Mouse (Mus musculus) heart, postnatal 0 days (tissue): ENCODE measurements at regions not wholly inside any gene's neighbourhood (a gene's known extent, or its start where the extent isn't known, plus 50 kb on each side); places are given as distances from the start of the nearest gene placed in this dataset.

Source experiments
- CTCF ChIP-seq: IDR thresholded peaks from 2 replicates; pipeline ENCODE4 v1.5.1; 2016; ENCODE audit warnings: antibody characterized with exemption, control low read depth, low read depth
- EP300 ChIP-seq: IDR thresholded peaks from 2 replicates; pipeline ENCODE4 v1.6.1; 2016; ENCODE audit warnings: antibody characterized with exemption, low read depth

- no peak for TF ChIP-seq CTCF
- no peak for TF ChIP-seq EP300
Measured at GRCm38 (mm10) chr4:124035657-124036061, 117.8 kb upstream of the 4930535I16Rik start.
